Mouse (Mus musculus) right cerebral cortex, postnatal 36 days (tissue): ENCODE results near the gene Olfr888.

ENCODE experiments used
- DNase-seq, 2 experiments: peaks; one replicate each; pipeline ENCODE4 v3.0.0; 2022; ENCODE audit warnings: low spot score in 2 of 2, mixed read lengths in 1 of 2

The Olfr888 gene

GRCm38 (mm10) chr9:38107828-38108227, at the start of gene Olfr888:
TSS of gene Olfr888 (plus strand) at chr9:38108128.
- DNase-seq = no peak

DNA sequence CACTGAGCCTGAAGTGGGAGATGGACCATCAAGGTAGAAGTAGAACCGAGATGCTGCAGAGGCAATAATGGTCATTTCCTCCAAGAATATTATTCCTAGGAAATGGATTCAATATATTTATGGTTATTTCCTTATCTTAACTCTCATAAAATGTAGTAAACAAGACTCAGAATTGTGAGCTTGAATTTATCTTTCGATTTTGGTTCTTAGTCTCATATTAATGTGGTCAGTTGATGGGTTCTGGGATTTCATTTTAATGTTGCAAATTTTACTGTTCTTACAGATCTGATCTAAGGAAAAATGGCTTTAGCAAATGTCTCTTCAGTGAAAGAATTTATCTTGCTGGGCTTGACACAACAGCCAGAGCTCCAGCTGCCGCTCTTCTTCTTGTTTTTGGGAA, 46.9 kb upstream of the Olfr888 start, which contains the start of gene Olfr885:
Gene Olfr885 (plus strand): TSS at position 301 of the 400 bp plus-strand sequence.
- DNase-seq = no peak

GRCm38 (mm10) chr9:38083772-38084171, 24.2 kb upstream of the Olfr888 start, which contains the start of gene Olfr887:
TSS of gene Olfr887 (plus strand) at chr9:38084072.
- DNase-seq = no peak

DNA sequence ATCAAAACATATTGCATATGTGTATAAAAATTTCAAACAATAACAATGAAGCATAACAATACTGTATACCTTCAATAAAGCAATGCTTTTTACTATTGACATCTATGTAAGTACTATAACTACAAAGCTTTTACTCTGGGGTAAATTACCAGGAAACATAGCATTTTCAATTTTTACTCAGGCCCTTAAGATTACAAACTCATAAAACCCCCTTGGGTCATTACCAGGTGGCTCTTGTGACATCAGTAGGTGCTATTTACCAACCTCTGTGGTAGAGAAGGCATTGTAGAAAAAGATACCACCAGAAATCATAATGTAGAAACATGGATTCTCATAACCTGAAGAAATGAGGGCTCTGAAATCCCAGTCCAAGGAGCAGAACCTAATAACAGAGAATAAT, 7.0 kb downstream of the Olfr888 start, which contains the start of gene Olfr889:
Gene Olfr889 (plus strand): TSS at position 301 of the 400 bp plus-strand sequence.
- no peak for DNase-seq

GRCm38 (mm10) chr9:38142217-38142616, 34.3 kb downstream of the Olfr888 start, which contains the start of gene Olfr890:
TSS of gene Olfr890 (plus strand) at chr9:38142517.
- no peak for DNase-seq
